Comparison of ENCODE assay signal across 11 mouse cellular contexts in genomic region chr15:101235342-101235698, GRCm38 (mm10). TPM values are rescaled to one million over a fixed set of nuclear protein-coding genes. Genes with fewer than 3 reads are reported as not detected.
A peak's percentile ranks its signal among the peaks of the same experiment; 100 is the strongest.
DNase-seq lines count a peak whose midpoint lies in the region; ATAC-seq and TF ChIP-seq lines count a peak whose summit lies in the region.
"Had no signal": no experiment of that assay in that cellular context is flagged by ENCODE, and none has a peak within 500 bp of the region (broad histone marks: within the 10 kb centered on the region; RNA-seq: fewer than 3 reads in every experiment).

No protein-coding gene starts in this region.

- no peak for DNase-seq in forebrain, postnatal 0 days
- DNase-seq in left cerebral cortex, adult 2 months (ENCODE audit: extremely low spot score in 1 of 2, low spot score in 2 of 2) = no peak
- no peak for DNase-seq in left cerebral cortex, adult 8-10 months (ENCODE audit: low spot score in 2 of 2)
- no peak for DNase-seq in embryonic facial prominence, embryonic 10.5 days (ENCODE audit: low spot score)
- DNase-seq in natural killer cell, adult 2 months (ENCODE audit: low spot score in 2 of 2) = no peak
- DNase-seq: heart, postnatal 14 days; midbrain, embryonic 14.5 days had no signal

- peak overlapping the region; percentile 19; the same call in 1 of the 2 replicates for H3K27ac ChIP-seq in forebrain, embryonic 12.5 days
- no peak overlapping the region for H3K27ac ChIP-seq in forebrain, postnatal 0 days (ENCODE audit: low read depth, low read length)
- peak overlapping the region; percentile 96 for H3K27ac ChIP-seq in left cerebral cortex, adult 2 months
- H3K27ac ChIP-seq in embryonic facial prominence, embryonic 10.5 days (replicated peaks) = 0 out of 2 replicates have a peak overlapping the region, but pooled peaks have one; percentile 20
- H3K27ac ChIP-seq in stomach, embryonic 16.5 days (ENCODE audit: low read length) = peak overlapping the region; percentile 88
- H3K27ac ChIP-seq: liver, embryonic 14.5 days had no signal

- 44% methylated on average over 5 of the region's 5 CpGs for WGBS in forebrain, embryonic 12.5 days
- WGBS in forebrain, postnatal 0 days = 46% methylated on average over 5 of the region's 5 CpGs
- WGBS in embryonic facial prominence, embryonic 10.5 days = 40% methylated on average over 5 of the region's 5 CpGs
- WGBS in stomach, embryonic 16.5 days = 33% methylated on average over 5 of the region's 5 CpGs

- H3K9me3 ChIP-seq in forebrain, embryonic 12.5 days = no peaks in the 10 kb centered on the region
- H3K9me3 ChIP-seq in forebrain, postnatal 0 days (ENCODE audit: low read length) = no peaks in the 10 kb centered on the region
- H3K9me3 ChIP-seq in embryonic facial prominence, embryonic 10.5 days = peaks cover 6% of the 10 kb centered on the region; the same call in 1 of the 2 replicates
- H3K9me3 ChIP-seq in stomach, embryonic 16.5 days (replicated peaks; ENCODE audit: control insufficient read depth, low read length) = no peaks in the 10 kb centered on the region

- peaks cover 15% of the 10 kb centered on the region for H3K36me3 ChIP-seq in forebrain, embryonic 12.5 days (replicated peaks)
- H3K36me3 ChIP-seq in forebrain, postnatal 0 days (ENCODE audit: insufficient read depth) = peaks cover 9% of the 10 kb centered on the region
- H3K36me3 ChIP-seq in embryonic facial prominence, embryonic 10.5 days (replicated peaks) = peaks cover 27% of the 10 kb centered on the region
- peaks cover 11% of the 10 kb centered on the region for H3K36me3 ChIP-seq in stomach, embryonic 16.5 days (ENCODE audit: control insufficient read depth, insufficient read depth, low read length)

- no peak overlapping the region for H3K4me3 ChIP-seq in forebrain, embryonic 12.5 days (replicated peaks)
- no peak overlapping the region for H3K4me3 ChIP-seq in forebrain, postnatal 0 days (ENCODE audit: low read depth, low read length)
- peak overlapping the region; percentile 16; the same call in 1 of the 2 replicates for H3K4me3 ChIP-seq in left cerebral cortex, adult 2 months
- 0 out of 2 replicates have a peak overlapping the region, but pooled peaks have one; percentile 1 for H3K4me3 ChIP-seq in embryonic facial prominence, embryonic 10.5 days
- peak overlapping the region; percentile 19 for H3K4me3 ChIP-seq in stomach, embryonic 16.5 days (replicated peaks; ENCODE audit: low read length)

- peaks cover 21% of the 10 kb centered on the region for H3K4me1 ChIP-seq in forebrain, embryonic 12.5 days
- no peaks in the 10 kb centered on the region for H3K4me1 ChIP-seq in forebrain, postnatal 0 days (ENCODE audit: insufficient read depth)
- H3K4me1 ChIP-seq in embryonic facial prominence, embryonic 10.5 days = peaks cover 62% of the 10 kb centered on the region
- peaks cover 54% of the 10 kb centered on the region for H3K4me1 ChIP-seq in stomach, embryonic 16.5 days (ENCODE audit: control insufficient read depth, insufficient read depth, low read length)

- H3K27me3 ChIP-seq in forebrain, embryonic 12.5 days = peaks cover 30% of the 10 kb centered on the region; the same call in 1 of the 2 replicates
- H3K27me3 ChIP-seq in forebrain, postnatal 0 days (ENCODE audit: insufficient read depth, low read length) = no peaks in the 10 kb centered on the region; the same call in 1 of the 2 replicates
- H3K27me3 ChIP-seq in embryonic facial prominence, embryonic 10.5 days (replicated peaks; ENCODE audit: low read depth, poor library complexity, severe bottlenecking) = peaks cover 47% of the 10 kb centered on the region
- H3K27me3 ChIP-seq in stomach, embryonic 16.5 days (ENCODE audit: control insufficient read depth, insufficient read depth, low read length) = peaks cover 3% of the 10 kb centered on the region; the same call in 1 of the 2 replicates

- ATAC-seq in forebrain, embryonic 12.5 days (ENCODE audit: low FRiP score) = no peak
- no peak for ATAC-seq in forebrain, postnatal 0 days
- ATAC-seq in stomach, embryonic 16.5 days (ENCODE audit: insufficient read depth, low FRiP score) = no peak
- no peak for ATAC-seq in erythroblast, adult 5-6 weeks (replicated peaks; ENCODE audit: low FRiP score, poor library complexity, severe bottlenecking)

- H3K4me2 ChIP-seq in forebrain, embryonic 12.5 days = no peak overlapping the region
- no peak overlapping the region for H3K4me2 ChIP-seq in forebrain, postnatal 0 days (ENCODE audit: low read depth)
- peak overlapping the region; percentile 42 for H3K4me2 ChIP-seq in stomach, embryonic 16.5 days (ENCODE audit: low read depth, low read length)

- no peak overlapping the region for H3K9ac ChIP-seq in forebrain, embryonic 12.5 days
- H3K9ac ChIP-seq in forebrain, postnatal 0 days = no peak overlapping the region
- peak overlapping the region; percentile 46 for H3K9ac ChIP-seq in stomach, embryonic 16.5 days (ENCODE audit: low read length)
- H3K9ac ChIP-seq: liver, embryonic 14.5 days had no signal

- TF ChIP-seq CTCF in forebrain, postnatal 0 days (IDR thresholded peaks at IDR 0.05; ENCODE audit: low read depth) = no peak
- no peak for TF ChIP-seq CTCF in left cerebral cortex, adult 2 months (IDR thresholded peaks at IDR 0.05)

- intact Hi-C loops in left cerebral cortex, adult 2 months (cut with DNase I) = no loop called here

RNA-seq across cellular contexts. Expression of gene Grasp, which starts 11.3 kb away (rescaled TPM):
- 4.1 and 4.7 TPM in 2 replicates for polyA plus RNA-seq in forebrain, embryonic 12.5 days (2016; fragmentation: Nextera tagmentation; extraction: Ambion mirVana)
- 8.8 and 11.1 TPM in 2 replicates for total RNA-seq in forebrain, postnatal 0 days (2014; rRNA removed)
- polyA plus RNA-seq in forebrain, postnatal 0 days (2015; fragmentation: Nextera tagmentation; extraction: Ambion mirVana) = 3.3 and 3.4 TPM in 2 replicates
- total RNA-seq in left cerebral cortex, adult 2 months (2021) = 100 to 1,000 TPM in 1 of 2 experiments, 10 to 100 TPM in 1; 89.7 to 107 TPM
- total RNA-seq in left cerebral cortex, adult 8-10 months (2022) = 10 to 100 TPM; 56.3 to 63.9 (median 62.1) TPM
- polyA plus RNA-seq in embryonic facial prominence, embryonic 10.5 days (2016; fragmentation: Nextera tagmentation; extraction: Ambion mirVana) = 5.3 and 6.7 TPM in 2 replicates
- 2.1 and 2.7 TPM in 2 replicates for polyA plus RNA-seq in stomach, embryonic 16.5 days (2015; fragmentation: Nextera tagmentation; extraction: Ambion mirVana)
- not detected in 2 replicates for total RNA-seq in erythroblast, adult 5-6 weeks (2015; ENCODE audit: low replicate concordance)
- total RNA-seq in erythroblast, adult 5-6 weeks (2017; ENCODE audit: low replicate concordance) = 0.84 TPM in 1 of 2 replicates, not detected in the other

RNA-seq across cellular contexts. Expression of gene Nr4a1, which starts 18.7 kb away (rescaled TPM):
- 2.9 and 3.6 TPM in 2 replicates for polyA plus RNA-seq in forebrain, embryonic 12.5 days (2016; fragmentation: Nextera tagmentation; extraction: Ambion mirVana)
- total RNA-seq in forebrain, postnatal 0 days (2014; rRNA removed) = 8.9 and 9.6 TPM in 2 replicates
- 8.5 and 9.0 TPM in 2 replicates for polyA plus RNA-seq in forebrain, postnatal 0 days (2015; fragmentation: Nextera tagmentation; extraction: Ambion mirVana)
- total RNA-seq in left cerebral cortex, adult 2 months (2021) = 100 to 1,000 TPM; 155 to 210 TPM
- 100 to 1,000 TPM in 1 of 4 experiments, 10 to 100 TPM in 3; 36.3 to 102 (median 74.5) TPM for total RNA-seq in left cerebral cortex, adult 8-10 months (2022)
- 4.7 and 5.3 TPM in 2 replicates for polyA plus RNA-seq in embryonic facial prominence, embryonic 10.5 days (2016; fragmentation: Nextera tagmentation; extraction: Ambion mirVana)
- 12.9 and 13.3 TPM in 2 replicates for polyA plus RNA-seq in stomach, embryonic 16.5 days (2015; fragmentation: Nextera tagmentation; extraction: Ambion mirVana)
- 3.3 and 11.3 TPM in 2 replicates for total RNA-seq in erythroblast, adult 5-6 weeks (2015; ENCODE audit: low replicate concordance)
- 6.0 and 15.7 TPM in 2 replicates for total RNA-seq in erythroblast, adult 5-6 weeks (2017; ENCODE audit: low replicate concordance)

RNA-seq across cellular contexts. Expression of gene Atg101, which starts 48.8 kb away (rescaled TPM):
- 61.9 and 63.2 TPM in 2 replicates for polyA plus RNA-seq in forebrain, embryonic 12.5 days (2016; fragmentation: Nextera tagmentation; extraction: Ambion mirVana)
- 56.3 and 60.0 TPM in 2 replicates for total RNA-seq in forebrain, postnatal 0 days (2014; rRNA removed)
- polyA plus RNA-seq in forebrain, postnatal 0 days (2015; fragmentation: Nextera tagmentation; extraction: Ambion mirVana) = 81.3 and 94.4 TPM in 2 replicates
- total RNA-seq in left cerebral cortex, adult 2 months (2021) = 10 to 100 TPM; 41.9 to 44.5 TPM
- 10 to 100 TPM; 35.9 to 39.3 (median 37.6) TPM for total RNA-seq in left cerebral cortex, adult 8-10 months (2022)
- 86.5 and 91.5 TPM in 2 replicates for polyA plus RNA-seq in embryonic facial prominence, embryonic 10.5 days (2016; fragmentation: Nextera tagmentation; extraction: Ambion mirVana)
- 66.9 and 67.0 TPM in 2 replicates for polyA plus RNA-seq in stomach, embryonic 16.5 days (2015; fragmentation: Nextera tagmentation; extraction: Ambion mirVana)
- 7.9 and 14.2 TPM in 2 replicates for total RNA-seq in erythroblast, adult 5-6 weeks (2015; ENCODE audit: low replicate concordance)
- 13.0 and 14.1 TPM in 2 replicates for total RNA-seq in erythroblast, adult 5-6 weeks (2017; ENCODE audit: low replicate concordance)

RNA-seq across cellular contexts. Expression of gene 6030408B16Rik, which starts 57.7 kb away (rescaled TPM):
- 0.27 and 0.28 TPM in 2 replicates for polyA plus RNA-seq in forebrain, embryonic 12.5 days (2016; fragmentation: Nextera tagmentation; extraction: Ambion mirVana)
- 0.54 and 1.00 TPM in 2 replicates for total RNA-seq in forebrain, postnatal 0 days (2014; rRNA removed)
- polyA plus RNA-seq in forebrain, postnatal 0 days (2015; fragmentation: Nextera tagmentation; extraction: Ambion mirVana) = 0.30 and 0.77 TPM in 2 replicates
- total RNA-seq in left cerebral cortex, adult 2 months (2021) = under 1 TPM; 0.30 to 0.41 TPM
- under 1 TPM in 3 of 4 experiments, not detected in 1; 0.18 to 0.91 (median 0.84) TPM for total RNA-seq in left cerebral cortex, adult 8-10 months (2022)
- 0.59 and 0.71 TPM in 2 replicates for polyA plus RNA-seq in embryonic facial prominence, embryonic 10.5 days (2016; fragmentation: Nextera tagmentation; extraction: Ambion mirVana)
- polyA plus RNA-seq in stomach, embryonic 16.5 days (2015; fragmentation: Nextera tagmentation; extraction: Ambion mirVana) = 9.4 and 9.5 TPM in 2 replicates
- not detected in 2 replicates for total RNA-seq in erythroblast, adult 5-6 weeks (2015; ENCODE audit: low replicate concordance)
- total RNA-seq in erythroblast, adult 5-6 weeks (2017; ENCODE audit: low replicate concordance) = not detected in 2 replicates

Comparison
In these comparisons a context has a peak if more than half of its experiments do, and no peak if none do; other contexts are left out.
1. H3K4me3 ChIP-seq: peak in left cerebral cortex, adult 2 months (single experiment), embryonic facial prominence, embryonic 10.5 days (single experiment) and stomach, embryonic 16.5 days (single experiment); none in forebrain, embryonic 12.5 days (single experiment) and forebrain, postnatal 0 days (single experiment).